Mouse (Mus musculus): ENCODE measurements around the gene Cpa4. TPM values are rescaled to one million over a fixed set of nuclear protein-coding genes. Genes with fewer than 3 reads are reported as not detected.
A peak's percentile ranks its signal among the peaks of the same experiment; 100 is the strongest.

Gene Cpa4
- polyA plus RNA-seq, 1 experiment from 2014 or later, result 2.9 TPM

- Histone ChIP-seq H3K27ac (peak overlapping the region; percentile 62), H3K9me3 (no peaks in the 10 kb centered on the region), H3K36me3 (replicated peaks) (no peaks in the 10 kb centered on the region), H3K27me3 (ENCODE audit: poor library complexity, severe bottlenecking) (no peaks in the 10 kb centered on the region), H3K4me3 (no peak overlapping the region), H3K4me1 (peaks cover 8% of the 10 kb centered on the region; the same call in 1 of the 2 replicates)
- 76% methylated on average over 7 of the region's 7 CpGs for WGBS
- no peak for DNase-seq (ENCODE audit: extremely low spot score, low spot score)
Measured at GRCm38 (mm10) chr6:30604342-30604867, 36.2 kb downstream of the Cpa4 start.

- WGBS, result 93% methylated on average over 4 of the region's 4 CpGs
Measured at GRCm38 (mm10) chr6:30605111-30605510, 36.9 kb downstream of the Cpa4 start.

GRCm38 (mm10) chr6:30605672-30606071 is 37.5 kb downstream of the Cpa4 start:
- Histone ChIP-seq H3K4me1 (peaks cover 16% of the 10 kb centered on the region), H3K27me3 (ENCODE audit: poor library complexity, severe bottlenecking) (no peaks in the 10 kb centered on the region), H3K36me3 (replicated peaks) (no peaks in the 10 kb centered on the region), H3K27ac (0 out of 2 replicates have a peak overlapping the region, but pooled peaks have one; percentile 64), H3K9me3 (no peaks in the 10 kb centered on the region), H3K4me3 (no peak overlapping the region)
- DNase-seq (ENCODE audit: extremely low spot score, low spot score), result no peak
- WGBS, result 85% methylated on average over 5 of the region's 5 CpGs

More at GRCm38 (mm10) chr6:30605111-30605510, 36.9 kb downstream of the Cpa4 start:
- Histone ChIP-seq H3K27me3 (ENCODE audit: poor library complexity, severe bottlenecking) (no peaks in the 10 kb centered on the region), H3K36me3 (replicated peaks) (no peaks in the 10 kb centered on the region), H3K27ac (peak overlapping the region; percentile 64), H3K9me3 (no peaks in the 10 kb centered on the region), H3K4me1 (peaks cover 12% of the 10 kb centered on the region), H3K4me3 (no peak overlapping the region)
- DNase-seq (ENCODE audit: extremely low spot score, low spot score), result no peak

GRCm38 (mm10) chr6:30610710-30611109 is 42.5 kb downstream of the Cpa4 start, which contains the start of gene Cpa5:
Gene Cpa5, plus strand, starts transcription at chr6:30611010.
- 68% methylated on average over 7 of the region's 7 CpGs for WGBS
- no peaks in the 10 kb centered on the region for H3K27me3 ChIP-seq (ENCODE audit: poor library complexity, severe bottlenecking)
- no peak for DNase-seq (ENCODE audit: extremely low spot score, low spot score)
- H3K36me3 ChIP-seq (replicated peaks), result no peaks in the 10 kb centered on the region
- H3K27ac ChIP-seq, result peak within 1 kb of the TSS; percentile 87
- H3K4me3 ChIP-seq, result no peak within 1 kb of the TSS
- H3K9me3 ChIP-seq, result no peaks in the 10 kb centered on the region
- H3K4me1 ChIP-seq, result peaks cover 60% of the 10 kb centered on the region

GRCm38 (mm10) chr6:30611212-30611611 is 43.0 kb downstream of the Cpa4 start:
- Histone ChIP-seq H3K36me3 (replicated peaks) (no peaks in the 10 kb centered on the region), H3K27ac (peak overlapping the region; percentile 87), H3K4me1 (peaks cover 66% of the 10 kb centered on the region), H3K9me3 (no peaks in the 10 kb centered on the region), H3K27me3 (ENCODE audit: poor library complexity, severe bottlenecking) (no peaks in the 10 kb centered on the region), H3K4me3 (no peak overlapping the region)
- DNase-seq (ENCODE audit: extremely low spot score, low spot score), result peak; percentile 50
- 26% methylated on average over 5 of the region's 5 CpGs for WGBS

- Histone ChIP-seq H3K27me3 (ENCODE audit: poor library complexity, severe bottlenecking) (no peaks in the 10 kb centered on the region), H3K4me3 (no peak overlapping the region), H3K36me3 (replicated peaks) (no peaks in the 10 kb centered on the region), H3K27ac (peak overlapping the region; percentile 91), H3K4me1 (peaks cover 96% of the 10 kb centered on the region), H3K9me3 (no peaks in the 10 kb centered on the region)
- WGBS, result 82% methylated on average over 6 of the region's 6 CpGs
- DNase-seq (ENCODE audit: extremely low spot score, low spot score), result no peak
Measured at GRCm38 (mm10) chr6:30614251-30614650, 46.1 kb downstream of the Cpa4 start.

- H3K27ac ChIP-seq, result peak overlapping the region; percentile 91
- H3K36me3 ChIP-seq (replicated peaks), result no peaks in the 10 kb centered on the region
- 16% methylated on average over 4 of the region's 4 CpGs for WGBS
- peak overlapping the region; percentile 42 for H3K4me3 ChIP-seq
- H3K27me3 ChIP-seq (ENCODE audit: poor library complexity, severe bottlenecking), result no peaks in the 10 kb centered on the region
- no peaks in the 10 kb centered on the region for H3K9me3 ChIP-seq
- peaks cover 98% of the 10 kb centered on the region for H3K4me1 ChIP-seq
- DNase-seq (ENCODE audit: extremely low spot score, low spot score), result no peak
Measured at GRCm38 (mm10) chr6:30615741-30616140, 47.6 kb downstream of the Cpa4 start.

GRCm38 (mm10) chr6:30616491-30616941 is 48.3 kb downstream of the Cpa4 start:
- peak overlapping the region; percentile 42 for H3K4me3 ChIP-seq
- 0% methylated on average over 8 of the region's 8 CpGs for whole genome bisulfite sequencing

GRCm38 (mm10) chr6:30617020-30617958 is 49.1 kb downstream of the Cpa4 start:
- H3K9me3 ChIP-seq, result no peaks in the 10 kb centered on the region
- H3K36me3 ChIP-seq (replicated peaks), result no peaks in the 10 kb centered on the region
- H3K4me1 ChIP-seq, result peaks cover 90% of the 10 kb centered on the region
- H3K27me3 ChIP-seq (ENCODE audit: poor library complexity, severe bottlenecking), result no peaks in the 10 kb centered on the region
- under 1% methylated on average over 13 of the region's 13 CpGs for WGBS
- H3K27ac ChIP-seq, result peak overlapping the region; percentile 91
- peak overlapping the region; percentile 42 for H3K4me3 ChIP-seq
- DNase-seq (ENCODE audit: extremely low spot score, low spot score), result peak; percentile 89

More at GRCm38 (mm10) chr6:30616491-30616941, 48.3 kb downstream of the Cpa4 start:
- Histone ChIP-seq H3K9me3 (no peaks in the 10 kb centered on the region), H3K27me3 (ENCODE audit: poor library complexity, severe bottlenecking) (no peaks in the 10 kb centered on the region), H3K36me3 (replicated peaks) (no peaks in the 10 kb centered on the region), H3K27ac (peak overlapping the region; percentile 91), H3K4me1 (peaks cover 98% of the 10 kb centered on the region)
- DNase-seq (ENCODE audit: extremely low spot score, low spot score), result peak; percentile 83

- DNase-seq (ENCODE audit: extremely low spot score, low spot score), result peak; percentile 79
- Histone ChIP-seq H3K4me1 (peaks cover 83% of the 10 kb centered on the region), H3K27ac (peak overlapping the region; percentile 91), H3K36me3 (replicated peaks) (no peaks in the 10 kb centered on the region), H3K27me3 (ENCODE audit: poor library complexity, severe bottlenecking) (no peaks in the 10 kb centered on the region), H3K4me3 (peak overlapping the region; percentile 42), H3K9me3 (no peaks in the 10 kb centered on the region)
- 3% methylated on average over 18 of the region's 18 CpGs for WGBS
Measured at GRCm38 (mm10) chr6:30617959-30618590, 49.9 kb downstream of the Cpa4 start.

GRCm38 (mm10) chr6:30618735-30619134 is 50.6 kb downstream of the Cpa4 start:
- H3K36me3 ChIP-seq (replicated peaks), result no peaks in the 10 kb centered on the region
- WGBS, result 24% methylated on average over 6 of the region's 6 CpGs
- peaks cover 78% of the 10 kb centered on the region for H3K4me1 ChIP-seq
- no peaks in the 10 kb centered on the region for H3K9me3 ChIP-seq
- no peak for DNase-seq (ENCODE audit: extremely low spot score, low spot score)
- no peak overlapping the region; the same call in 1 of the 2 replicates for H3K4me3 ChIP-seq
- no peaks in the 10 kb centered on the region for H3K27me3 ChIP-seq (ENCODE audit: poor library complexity, severe bottlenecking)
- H3K27ac ChIP-seq, result peak overlapping the region; percentile 91

- 74% methylated on average over 5 of the region's 5 CpGs for WGBS
- peak overlapping the region; percentile 91 for H3K27ac ChIP-seq
- H3K27me3 ChIP-seq (ENCODE audit: poor library complexity, severe bottlenecking), result no peaks in the 10 kb centered on the region
- no peak overlapping the region for H3K4me3 ChIP-seq
- no peak for DNase-seq (ENCODE audit: extremely low spot score, low spot score)
- H3K9me3 ChIP-seq, result no peaks in the 10 kb centered on the region
- no peaks in the 10 kb centered on the region for H3K36me3 ChIP-seq (replicated peaks)
- peaks cover 70% of the 10 kb centered on the region for H3K4me1 ChIP-seq
Measured at GRCm38 (mm10) chr6:30619606-30620005, 51.4 kb downstream of the Cpa4 start.

Data from forebrain, embryonic 10.5 days (tissue).